Comparison of ENCODE assay signal across 8 mouse cellular contexts in the genomic region with DNA sequence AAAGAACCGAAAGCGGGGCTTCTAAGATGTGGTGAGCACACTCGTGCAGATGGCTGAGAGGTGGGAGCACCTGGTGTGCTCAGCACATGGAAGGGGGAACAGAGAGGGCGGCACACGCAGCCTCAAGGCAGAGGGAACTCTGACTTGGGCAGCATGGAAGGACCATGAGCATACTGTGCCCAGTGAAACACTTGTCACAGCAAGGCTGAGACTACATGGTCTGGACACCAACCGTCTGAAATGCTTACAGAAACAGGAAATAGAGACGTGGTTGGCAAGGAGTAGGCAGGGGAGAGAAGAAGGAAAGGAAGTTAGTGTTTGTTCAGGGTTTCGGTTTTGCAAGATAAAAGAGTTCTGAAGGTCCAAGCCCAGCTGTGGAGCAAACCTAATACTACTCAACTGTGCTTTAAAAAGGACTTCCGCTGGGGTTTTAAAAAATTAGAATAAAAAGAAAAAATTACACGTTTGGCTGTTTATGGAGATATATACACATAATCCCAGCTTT. TPM values are rescaled to one million over a fixed set of nuclear protein-coding genes. Genes with fewer than 3 reads are reported as not detected.
DNase-seq lines count a peak whose midpoint lies in the region; ATAC-seq and TF ChIP-seq lines count a peak whose summit lies in the region.

No protein-coding gene starts in this region.

- no peak for DNase-seq in midbrain, postnatal 0 days (ENCODE audit: low spot score)
- DNase-seq in stomach, postnatal 0 days (ENCODE audit: low spot score): no peak
- no peak for DNase-seq in ovary, postnatal 36 days (ENCODE audit: low spot score)
- no peak for DNase-seq in yolk sac, embryonic 10.5 days (ENCODE audit: low spot score)
- no peak for DNase-seq in ovary, postnatal 14 days (ENCODE audit: low spot score)

- H3K9ac ChIP-seq in midbrain, embryonic 12.5 days (replicated peaks): no peak overlapping the region
- H3K9ac ChIP-seq in midbrain, postnatal 0 days (replicated peaks; ENCODE audit: low read length, poor library complexity, severe bottlenecking): no peak overlapping the region
- no peak overlapping the region for H3K9ac ChIP-seq in forebrain, embryonic 16.5 days (replicated peaks; ENCODE audit: low read depth, low read length)
- no peak overlapping the region for H3K9ac ChIP-seq in liver, embryonic 15.5 days
- no peak overlapping the region for H3K9ac ChIP-seq in stomach, postnatal 0 days (ENCODE audit: low read length)

- ATAC-seq in midbrain, embryonic 12.5 days (ENCODE audit: low FRiP score, low read depth): no peak
- no peak for ATAC-seq in midbrain, postnatal 0 days (ENCODE audit: low FRiP score)
- no peak for ATAC-seq in forebrain, embryonic 16.5 days
- no peak for ATAC-seq in liver, embryonic 15.5 days (ENCODE audit: insufficient read depth)
- ATAC-seq in stomach, postnatal 0 days (ENCODE audit: low FRiP score, low TSS enrichment): no peak

- H3K27ac ChIP-seq in midbrain, embryonic 12.5 days (replicated peaks): 0 out of 2 replicates have a peak overlapping the region, but pooled peaks have one; percentile 26
- H3K27ac ChIP-seq in midbrain, postnatal 0 days (ENCODE audit: low read depth, low read length): no peak overlapping the region
- peak overlapping the region; percentile 19; the same call in 1 of the 2 replicates for H3K27ac ChIP-seq in forebrain, embryonic 16.5 days (ENCODE audit: low read length)
- H3K27ac ChIP-seq in liver, embryonic 15.5 days (replicated peaks): peak overlapping the region; percentile 76
- H3K27ac ChIP-seq in stomach, postnatal 0 days (replicated peaks): peak overlapping the region; percentile 82

- no peak for TF ChIP-seq CTCF in midbrain, postnatal 0 days (IDR thresholded peaks at IDR 0.05)
- no peak for TF ChIP-seq CTCF in stomach, postnatal 0 days (IDR thresholded peaks at IDR 0.05; ENCODE audit: low read depth)

- no peak overlapping the region for H3K4me3 ChIP-seq in midbrain, embryonic 12.5 days
- no peak overlapping the region for H3K4me3 ChIP-seq in midbrain, postnatal 0 days (ENCODE audit: low read depth, low read length)
- no peak overlapping the region for H3K4me3 ChIP-seq in forebrain, embryonic 16.5 days (replicated peaks; ENCODE audit: low read length)
- H3K4me3 ChIP-seq in liver, embryonic 15.5 days (replicated peaks): no peak overlapping the region
- no peak overlapping the region for H3K4me3 ChIP-seq in stomach, postnatal 0 days (ENCODE audit: low read depth, low read length)

- WGBS in midbrain, embryonic 12.5 days: 63% methylated on average over 10 of the region's 10 CpGs
- 66% methylated on average over 10 of the region's 10 CpGs for WGBS in midbrain, postnatal 0 days
- WGBS in forebrain, embryonic 16.5 days: 53% methylated on average over 10 of the region's 10 CpGs
- WGBS in liver, embryonic 15.5 days (ENCODE audit: insufficient replicate concordance): 31% methylated on average over 10 of the region's 10 CpGs
- 50% methylated on average over 10 of the region's 10 CpGs for WGBS in stomach, postnatal 0 days

- TF ChIP-seq EP300 in stomach, postnatal 0 days (optimal IDR thresholded peaks at IDR 0.05): no peak

- H3K9me3 ChIP-seq in midbrain, embryonic 12.5 days: no peaks in the 10 kb centered on the region
- H3K9me3 ChIP-seq in midbrain, postnatal 0 days (ENCODE audit: low read length): no peaks in the 10 kb centered on the region
- H3K9me3 ChIP-seq in forebrain, embryonic 16.5 days (ENCODE audit: control insufficient read depth, low read length): no peaks in the 10 kb centered on the region
- H3K9me3 ChIP-seq in liver, embryonic 15.5 days (replicated peaks): no peaks in the 10 kb centered on the region
- H3K9me3 ChIP-seq in stomach, postnatal 0 days (ENCODE audit: control insufficient read depth, low read length): no peaks in the 10 kb centered on the region

- no peaks in the 10 kb centered on the region for H3K27me3 ChIP-seq in midbrain, embryonic 12.5 days
- H3K27me3 ChIP-seq in midbrain, postnatal 0 days (ENCODE audit: insufficient read depth, low read length): no peaks in the 10 kb centered on the region
- H3K27me3 ChIP-seq in forebrain, embryonic 16.5 days (replicated peaks; ENCODE audit: control insufficient read depth, insufficient read depth, low read length): no peaks in the 10 kb centered on the region
- H3K27me3 ChIP-seq in liver, embryonic 15.5 days: no peaks in the 10 kb centered on the region
- no peaks in the 10 kb centered on the region for H3K27me3 ChIP-seq in stomach, postnatal 0 days (ENCODE audit: control insufficient read depth, insufficient read depth, low read length)

- H3K4me1 ChIP-seq in midbrain, embryonic 12.5 days: peaks cover 64% of the 10 kb centered on the region
- H3K4me1 ChIP-seq in midbrain, postnatal 0 days (ENCODE audit: insufficient read depth, low read length): peaks cover 12% of the 10 kb centered on the region; the same call in 1 of the 2 replicates
- H3K4me1 ChIP-seq in forebrain, embryonic 16.5 days (replicated peaks; ENCODE audit: control insufficient read depth, insufficient read depth, low read length): peaks cover 68% of the 10 kb centered on the region
- H3K4me1 ChIP-seq in liver, embryonic 15.5 days (replicated peaks): peaks cover 43% of the 10 kb centered on the region
- H3K4me1 ChIP-seq in stomach, postnatal 0 days (replicated peaks; ENCODE audit: control insufficient read depth, insufficient read depth): peaks cover 7% of the 10 kb centered on the region

- 0 out of 2 replicates have a peak, but pooled peaks cover 6% of the 10 kb centered on the region for H3K36me3 ChIP-seq in midbrain, embryonic 12.5 days
- H3K36me3 ChIP-seq in midbrain, postnatal 0 days (ENCODE audit: insufficient read depth, low read length): no peaks in the 10 kb centered on the region
- H3K36me3 ChIP-seq in forebrain, embryonic 16.5 days (ENCODE audit: control insufficient read depth, insufficient read depth): no peaks in the 10 kb centered on the region
- H3K36me3 ChIP-seq in liver, embryonic 15.5 days (replicated peaks): 0 out of 2 replicates have a peak, but pooled peaks cover 12% of the 10 kb centered on the region
- H3K36me3 ChIP-seq in stomach, postnatal 0 days (ENCODE audit: control insufficient read depth, insufficient read depth, low read length): no peaks in the 10 kb centered on the region

- H3K4me2 ChIP-seq in midbrain, embryonic 12.5 days (replicated peaks): no peak overlapping the region
- no peak overlapping the region for H3K4me2 ChIP-seq in midbrain, postnatal 0 days (ENCODE audit: low read depth, low read length, poor library complexity, severe bottlenecking)
- H3K4me2 ChIP-seq in forebrain, embryonic 16.5 days (ENCODE audit: low read length): no peak overlapping the region
- H3K4me2 ChIP-seq in liver, embryonic 15.5 days: peak overlapping the region; percentile 32
- H3K4me2 ChIP-seq in stomach, postnatal 0 days (replicated peaks; ENCODE audit: low read depth): peak overlapping the region; percentile 3; the same call in 1 of the 2 replicates

RNA-seq across cellular contexts. Expression of a gene that starts 29.4 kb away (rescaled TPM):
- polyA plus RNA-seq in midbrain, embryonic 12.5 days (2016; fragmentation: Nextera tagmentation; extraction: Ambion mirVana): 0.12 and 0.20 TPM in 2 replicates
- 0.11 and 0.28 TPM in 2 replicates for total RNA-seq in midbrain, postnatal 0 days (2014; rRNA removed)
- 0.10 TPM in 1 of 2 replicates, not detected in the other for polyA plus RNA-seq in midbrain, postnatal 0 days (2015; fragmentation: Nextera tagmentation; extraction: Ambion mirVana)
- polyA plus RNA-seq in forebrain, embryonic 16.5 days (2015; fragmentation: Nextera tagmentation; extraction: Ambion mirVana): 0.21 TPM in 1 of 2 replicates, not detected in the other
- 0.17 and 0.23 TPM in 2 replicates for polyA plus RNA-seq in liver, embryonic 15.5 days (2015; fragmentation: Nextera tagmentation; extraction: Ambion mirVana)
- 3.0 and 3.1 TPM in 2 replicates for polyA plus RNA-seq in stomach, postnatal 0 days (2015; fragmentation: Nextera tagmentation; extraction: Ambion mirVana)

RNA-seq across cellular contexts. Expression of a gene that starts 45.9 kb away (rescaled TPM):
- polyA plus RNA-seq in midbrain, embryonic 12.5 days (2016; fragmentation: Nextera tagmentation; extraction: Ambion mirVana): 22.6 and 24.1 TPM in 2 replicates
- 23.6 and 32.1 TPM in 2 replicates for total RNA-seq in midbrain, postnatal 0 days (2014; rRNA removed)
- polyA plus RNA-seq in midbrain, postnatal 0 days (2015; fragmentation: Nextera tagmentation; extraction: Ambion mirVana): 16.7 and 17.1 TPM in 2 replicates
- 20.5 and 25.4 TPM in 2 replicates for polyA plus RNA-seq in forebrain, embryonic 16.5 days (2015; fragmentation: Nextera tagmentation; extraction: Ambion mirVana)
- polyA plus RNA-seq in liver, embryonic 15.5 days (2015; fragmentation: Nextera tagmentation; extraction: Ambion mirVana): 10.2 and 10.7 TPM in 2 replicates
- polyA plus RNA-seq in stomach, postnatal 0 days (2015; fragmentation: Nextera tagmentation; extraction: Ambion mirVana): 9.8 and 9.9 TPM in 2 replicates

Comparison
In these comparisons a context has a peak if more than half of its experiments do, and no peak if none do; other contexts are left out.
1. H3K4me2 ChIP-seq: peak in liver, embryonic 15.5 days (single experiment) and stomach, postnatal 0 days (single experiment); none in midbrain, embryonic 12.5 days (single experiment), midbrain, postnatal 0 days (single experiment) and forebrain, embryonic 16.5 days (single experiment).